Mouse (Mus musculus): ENCODE data around the gene Kat5. TPM values are rescaled to one million over a fixed set of nuclear protein-coding genes. Genes with fewer than 3 reads are reported as not detected.

The Kat5 gene
- polyA plus RNA-seq, 2 experiments: 27.4 to 115 TPM

DNA sequence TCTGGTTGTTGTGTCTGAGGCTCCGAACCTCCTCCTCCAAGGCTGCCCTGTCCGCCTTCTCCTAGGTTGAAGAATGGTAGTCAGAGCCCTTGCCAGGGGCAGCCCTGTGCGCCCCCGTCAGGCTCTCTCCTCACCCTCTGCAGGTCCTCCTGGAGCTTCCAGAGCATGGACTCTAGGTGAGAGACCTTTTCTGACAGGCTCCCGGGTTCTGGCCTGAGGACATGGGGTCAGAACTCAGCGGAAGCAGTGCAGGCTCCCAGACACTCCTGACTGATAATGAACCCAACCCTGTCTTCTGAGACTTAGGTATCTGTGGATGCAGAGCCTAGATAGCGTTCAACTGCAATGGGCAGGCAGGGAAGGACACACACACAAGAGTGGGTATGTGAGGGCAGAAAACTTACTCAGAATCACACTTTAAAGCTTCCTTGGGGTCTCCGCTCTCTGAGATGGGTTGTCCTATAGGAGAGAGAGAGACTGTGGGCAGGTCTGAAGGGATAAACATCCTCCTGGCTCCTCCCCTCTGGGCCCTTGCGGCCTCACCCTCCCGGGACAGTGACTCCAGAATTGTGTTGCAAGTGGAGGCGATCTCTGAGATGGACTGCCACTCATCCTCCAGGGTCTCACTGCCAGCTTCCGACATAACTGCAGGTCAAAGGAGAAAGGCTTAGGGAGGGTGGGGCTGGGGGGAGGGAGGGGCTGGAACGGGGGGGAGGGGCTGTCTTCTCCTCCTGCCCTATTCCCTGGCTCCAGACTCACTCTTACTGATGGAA, 41.7 kb upstream of the Kat5 start:
- no peak for ATAC-seq (ENCODE audit: low FRiP score, low read depth)
- 62% methylated on average over 12 of the region's 13 CpGs for WGBS
- TF ChIP-seq POLR2A (IDR thresholded peaks at IDR 0.05; ENCODE audit: borderline replicate concordance, extremely low read depth, insufficient read depth, insufficient read length): no peak
- no peak overlapping the region for H3K4me2 ChIP-seq (replicated peaks; ENCODE audit: low read depth, low read length, severe bottlenecking)
- H3K9me3 ChIP-seq (ENCODE audit: control insufficient read depth, low read length): no peaks in the 10 kb centered on the region
- no peak for DNase-seq (ENCODE audit: low spot score)
- peaks cover 49% of the 10 kb centered on the region for H3K36me3 ChIP-seq (ENCODE audit: control insufficient read depth, insufficient read depth, low read length)
- H3K9ac ChIP-seq (ENCODE audit: low read depth, low read length, severe bottlenecking): no peak overlapping the region
- peaks cover 18% of the 10 kb centered on the region; the same call in 1 of the 2 replicates for H3K27me3 ChIP-seq (ENCODE audit: control insufficient read depth, insufficient read depth, low read length)
- H3K4me1 ChIP-seq (ENCODE audit: control insufficient read depth, insufficient read depth, low read length): peaks cover 22% of the 10 kb centered on the region
- no peak overlapping the region for H3K4me3 ChIP-seq (replicated peaks; ENCODE audit: low read length)
- H3K27ac ChIP-seq (replicated peaks; ENCODE audit: low read depth, low read length): no peak overlapping the region

DNA sequence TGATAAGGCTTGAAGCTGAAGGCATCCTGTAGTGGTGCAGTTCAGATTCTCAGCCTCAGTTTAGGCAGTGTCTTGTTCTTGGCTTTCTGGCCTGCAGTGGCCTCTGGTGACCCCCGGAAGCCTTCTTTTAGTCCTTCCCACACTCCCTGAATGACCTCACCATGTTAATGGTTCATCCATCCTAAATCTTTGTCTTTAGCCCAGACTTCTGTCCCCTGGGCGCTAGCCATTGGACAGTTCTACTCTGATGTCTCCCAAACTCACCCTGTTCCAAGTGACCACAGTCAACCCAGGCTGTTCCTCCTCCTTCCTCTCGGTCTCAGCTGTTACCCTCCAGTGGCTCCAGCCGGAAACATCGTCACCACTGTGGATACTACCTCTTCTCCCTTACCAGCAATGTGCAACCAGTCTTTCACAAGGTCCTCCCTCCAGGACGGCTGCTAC, 39.3 kb upstream of the Kat5 start:
- DNase-seq (ENCODE audit: low spot score): no peak
- Histone ChIP-seq H3K9me3 (ENCODE audit: control insufficient read depth, low read length) (no peaks in the 10 kb centered on the region), H3K9ac (ENCODE audit: low read depth, low read length, severe bottlenecking) (no peak overlapping the region), H3K4me2 (replicated peaks; ENCODE audit: low read depth, low read length, severe bottlenecking) (peak overlapping the region; percentile 44), H3K27ac (replicated peaks; ENCODE audit: low read depth, low read length) (no peak overlapping the region), H3K4me1 (ENCODE audit: control insufficient read depth, insufficient read depth, low read length) (peaks cover 15% of the 10 kb centered on the region), H3K4me3 (replicated peaks; ENCODE audit: low read length) (peak overlapping the region; percentile 21), H3K27me3 (ENCODE audit: control insufficient read depth, insufficient read depth, low read length) (peaks cover 3% of the 10 kb centered on the region; the same call in 1 of the 2 replicates), H3K36me3 (ENCODE audit: control insufficient read depth, insufficient read depth, low read length) (peaks cover 63% of the 10 kb centered on the region)
- 71% methylated on average over 6 of the region's 6 CpGs for WGBS
- TF ChIP-seq POLR2A (IDR thresholded peaks at IDR 0.05; ENCODE audit: borderline replicate concordance, extremely low read depth, insufficient read depth, insufficient read length): no peak
- ATAC-seq (ENCODE audit: low FRiP score, low read depth): no peak

DNA sequence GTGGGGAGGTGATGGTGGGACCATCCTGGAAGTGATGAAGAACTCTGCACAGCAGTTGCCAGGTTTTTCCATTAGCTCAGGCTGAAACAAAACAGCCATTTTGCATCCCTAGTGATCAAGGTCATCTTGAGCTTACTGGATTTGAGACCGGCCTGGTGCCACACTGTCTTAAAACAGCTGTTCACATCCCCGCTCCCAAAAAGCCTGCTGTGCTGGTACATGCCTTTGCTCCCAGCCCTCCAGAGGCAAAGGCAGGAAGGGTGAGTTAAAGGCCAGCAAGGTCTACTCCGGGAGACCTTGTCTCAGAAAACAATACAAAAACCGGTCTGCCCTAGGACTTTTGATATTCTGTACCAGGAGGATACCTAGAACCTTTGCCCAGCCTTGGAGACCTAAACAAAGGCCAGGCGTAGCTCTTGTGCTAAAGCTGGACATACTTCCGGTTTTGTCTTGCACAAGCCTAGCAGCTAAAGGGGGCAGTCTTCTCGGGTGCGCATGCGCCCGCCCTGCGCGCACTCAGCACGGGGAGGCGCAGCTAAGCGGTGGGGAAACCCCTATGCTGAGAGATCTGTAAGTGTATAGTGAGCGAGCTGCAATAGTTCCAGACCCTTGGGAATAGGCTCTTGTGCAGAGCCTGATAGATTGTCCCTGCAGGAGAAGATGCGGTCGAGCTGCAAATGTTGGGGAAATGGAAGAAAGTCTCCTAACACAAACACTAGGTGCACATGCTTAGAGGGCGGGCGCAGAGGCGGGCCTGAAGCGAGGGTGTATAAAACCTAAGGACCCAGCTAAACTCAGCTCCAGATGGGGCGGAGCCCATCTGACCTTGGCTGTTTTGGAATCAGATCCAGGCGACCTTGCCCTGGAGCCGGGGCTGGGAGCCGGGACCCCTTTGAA, 38.6 kb upstream of the Kat5 start:
- ATAC-seq (ENCODE audit: low FRiP score, low read depth) (peak; percentile 86), DNase-seq (ENCODE audit: low spot score) (peak; percentile 77)
- Histone ChIP-seq H3K4me3 (replicated peaks; ENCODE audit: low read length) (peak overlapping the region; percentile 21), H3K36me3 (ENCODE audit: control insufficient read depth, insufficient read depth, low read length) (peaks cover 67% of the 10 kb centered on the region), H3K27me3 (ENCODE audit: control insufficient read depth, insufficient read depth, low read length) (no peaks in the 10 kb centered on the region), H3K9me3 (ENCODE audit: control insufficient read depth, low read length) (no peaks in the 10 kb centered on the region), H3K9ac (ENCODE audit: low read depth, low read length, severe bottlenecking) (0 out of 2 replicates have a peak overlapping the region, but pooled peaks have one; percentile 3), H3K4me2 (replicated peaks; ENCODE audit: low read depth, low read length, severe bottlenecking) (peak overlapping the region; percentile 44), H3K4me1 (ENCODE audit: control insufficient read depth, insufficient read depth, low read length) (peaks cover 9% of the 10 kb centered on the region), H3K27ac (replicated peaks; ENCODE audit: low read depth, low read length) (peak overlapping the region; percentile 72)
- 0 out of 2 replicates have a peak, but pooled peaks have one; percentile 33 for TF ChIP-seq POLR2A (IDR thresholded peaks at IDR 0.05; ENCODE audit: borderline replicate concordance, extremely low read depth, insufficient read depth, insufficient read length)
- WGBS: 7% methylated on average over 26 of the region's 26 CpGs

DNA sequence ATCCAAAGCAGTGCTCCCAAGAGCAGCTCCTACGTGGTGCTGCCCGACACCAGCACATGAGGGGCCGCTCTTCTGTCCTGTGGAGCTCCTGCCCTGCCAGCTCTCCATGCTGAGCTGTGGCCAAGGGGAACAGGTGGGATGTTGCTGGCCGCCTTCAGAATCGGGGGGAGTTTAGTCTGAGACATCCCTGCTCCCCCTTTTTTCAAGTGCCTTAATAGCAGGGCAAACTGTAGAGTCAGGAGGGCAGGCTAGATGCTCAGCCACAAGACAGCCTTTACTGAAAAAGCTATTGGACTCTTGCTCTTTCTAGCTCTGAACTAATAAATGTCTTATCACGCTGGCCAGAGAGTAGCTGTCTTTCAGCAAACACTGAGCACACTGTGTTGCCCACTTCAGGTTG, 37.8 kb upstream of the Kat5 start:
- Histone ChIP-seq H3K4me3 (replicated peaks; ENCODE audit: low read length) (no peak overlapping the region), H3K27ac (replicated peaks; ENCODE audit: low read depth, low read length) (no peak overlapping the region), H3K4me1 (ENCODE audit: control insufficient read depth, insufficient read depth, low read length) (peaks cover 8% of the 10 kb centered on the region), H3K27me3 (ENCODE audit: control insufficient read depth, insufficient read depth, low read length) (no peaks in the 10 kb centered on the region), H3K9ac (ENCODE audit: low read depth, low read length, severe bottlenecking) (no peak overlapping the region), H3K4me2 (replicated peaks; ENCODE audit: low read depth, low read length, severe bottlenecking) (no peak overlapping the region), H3K36me3 (ENCODE audit: control insufficient read depth, insufficient read depth, low read length) (peaks cover 74% of the 10 kb centered on the region), H3K9me3 (ENCODE audit: control insufficient read depth, low read length) (no peaks in the 10 kb centered on the region)
- no peak for DNase-seq (ENCODE audit: low spot score)
- ATAC-seq (ENCODE audit: low FRiP score, low read depth): no peak
- no peak for TF ChIP-seq POLR2A (IDR thresholded peaks at IDR 0.05; ENCODE audit: borderline replicate concordance, extremely low read depth, insufficient read depth, insufficient read length)
- WGBS: 93% methylated on average over 6 of the region's 6 CpGs

DNA sequence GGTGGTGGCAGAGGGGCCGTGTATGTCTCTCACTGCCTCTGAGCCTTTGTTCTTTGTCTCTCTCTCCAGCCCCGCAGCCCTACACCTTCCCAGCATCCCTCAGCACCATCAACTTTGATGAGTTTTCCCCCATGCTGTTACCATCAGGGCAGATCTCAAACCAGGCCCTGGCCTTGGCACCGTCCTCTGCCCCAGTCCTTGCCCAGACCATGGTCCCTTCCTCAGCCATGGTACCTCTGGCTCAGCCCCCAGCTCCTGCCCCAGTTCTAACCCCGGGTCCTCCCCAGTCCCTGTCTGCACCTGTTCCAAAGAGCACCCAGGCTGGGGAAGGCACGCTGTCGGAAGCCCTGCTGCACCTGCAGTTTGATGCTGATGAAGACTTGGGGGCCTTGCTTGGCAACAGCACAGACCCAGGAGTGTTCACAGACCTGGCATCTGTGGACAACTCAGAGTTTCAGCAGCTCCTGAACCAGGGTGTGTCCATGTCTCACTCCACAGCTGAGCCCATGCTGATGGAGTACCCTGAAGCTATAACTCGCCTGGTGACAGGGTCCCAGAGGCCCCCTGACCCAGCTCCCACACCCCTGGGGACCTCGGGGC, 36.8 kb upstream of the Kat5 start:
- Histone ChIP-seq H3K4me1 (ENCODE audit: control insufficient read depth, insufficient read depth, low read length) (peaks cover 8% of the 10 kb centered on the region), H3K27me3 (ENCODE audit: control insufficient read depth, insufficient read depth, low read length) (no peaks in the 10 kb centered on the region), H3K4me3 (replicated peaks; ENCODE audit: low read length) (no peak overlapping the region), H3K27ac (replicated peaks; ENCODE audit: low read depth, low read length) (no peak overlapping the region), H3K36me3 (ENCODE audit: control insufficient read depth, insufficient read depth, low read length) (peaks cover 76% of the 10 kb centered on the region), H3K9me3 (ENCODE audit: control insufficient read depth, low read length) (no peaks in the 10 kb centered on the region), H3K9ac (ENCODE audit: low read depth, low read length, severe bottlenecking) (no peak overlapping the region), H3K4me2 (replicated peaks; ENCODE audit: low read depth, low read length, severe bottlenecking) (no peak overlapping the region)
- no peak for DNase-seq (ENCODE audit: low spot score)
- WGBS: 95% methylated on average over 8 of the region's 8 CpGs
- ATAC-seq (ENCODE audit: low FRiP score, low read depth): no peak
- TF ChIP-seq POLR2A (IDR thresholded peaks at IDR 0.05; ENCODE audit: borderline replicate concordance, extremely low read depth, insufficient read depth, insufficient read length): no peak

Measured in limb, embryonic 14.5 days (tissue).